In genomic region chr6:55272952-55273351, GRCm38 (mm10) we compare ENCODE assay signal across 10 mouse cellular contexts.
DNase-seq lines count a peak whose midpoint lies in the region; ATAC-seq lines count a peak whose summit lies in the region.
"Had no signal": no experiment of that assay in that cellular context is flagged by ENCODE, and none has a peak within 500 bp of the region (broad histone marks: within the 10 kb centered on the region; RNA-seq: fewer than 3 reads in every experiment).

No protein-coding gene starts in this region.

- no peak overlapping the region for H3K9ac ChIP-seq in heart, embryonic 12.5 days

- H3K4me3 ChIP-seq in heart, embryonic 12.5 days, result no peak overlapping the region
- no peak overlapping the region for H3K4me3 ChIP-seq in heart, embryonic 10.5 days

- H3K9me3 ChIP-seq in heart, embryonic 12.5 days (replicated peaks), result no peaks in the 10 kb centered on the region
- no peaks in the 10 kb centered on the region for H3K9me3 ChIP-seq in heart, embryonic 10.5 days

- peaks cover 33% of the 10 kb centered on the region for H3K4me1 ChIP-seq in heart, embryonic 12.5 days (replicated peaks)
- H3K4me1 ChIP-seq in heart, embryonic 10.5 days, result peaks cover 31% of the 10 kb centered on the region

- ATAC-seq in heart, embryonic 12.5 days (ENCODE audit: insufficient number of reproducible peaks, low FRiP score), result 0 out of 2 replicates have a peak, but pooled peaks have one; percentile 15

- no peak overlapping the region for H3K4me2 ChIP-seq in heart, embryonic 12.5 days

- H3K27ac ChIP-seq in heart, embryonic 12.5 days (ENCODE audit: poor library complexity, severe bottlenecking), result no peak overlapping the region
- H3K27ac ChIP-seq in heart, embryonic 10.5 days, result no peak overlapping the region
- H3K27ac ChIP-seq: macrophage had no signal

- no peaks in the 10 kb centered on the region for H3K36me3 ChIP-seq in heart, embryonic 12.5 days
- H3K36me3 ChIP-seq in heart, embryonic 10.5 days, result no peaks in the 10 kb centered on the region

- no peak for DNase-seq in heart, embryonic 10.5 days (ENCODE audit: low spot score)
- peak; percentile 16 for DNase-seq in ovary, postnatal 36 days (ENCODE audit: low spot score)
- DNase-seq in ovary, postnatal 14 days (ENCODE audit: low spot score), result no peak
- DNase-seq in cerebellum, postnatal 25 days, result peak; percentile 84 to 86
- DNase-seq in retina, postnatal 1 day, result peak; percentile 91
- DNase-seq in left cerebral cortex, adult 11 months (ENCODE audit: low spot score), result no peak
- DNase-seq in layer of hippocampus, adult 11-12 months (ENCODE audit: low spot score), result no peak
- DNase-seq: kidney, postnatal 10 days had no signal

- WGBS in heart, embryonic 12.5 days, result 88% methylated on average over 7 of the region's 7 CpGs
- WGBS in heart, embryonic 10.5 days, result 85% methylated on average over 7 of the region's 7 CpGs

- H3K27me3 ChIP-seq in heart, embryonic 12.5 days (replicated peaks), result no peaks in the 10 kb centered on the region; the same call in 1 of the 2 replicates
- H3K27me3 ChIP-seq in heart, embryonic 10.5 days (ENCODE audit: insufficient read depth, poor library complexity, severe bottlenecking), result no peaks in the 10 kb centered on the region

Comparison
In these comparisons a context has a peak if more than half of its experiments do, and no peak if none do; other contexts are left out.
1. DNase-seq: peak in ovary, postnatal 36 days (single experiment), cerebellum, postnatal 25 days (2 of 2) and retina, postnatal 1 day (single experiment); none in heart, embryonic 10.5 days (single experiment), ovary, postnatal 14 days (single experiment), left cerebral cortex, adult 11 months (single experiment) and layer of hippocampus, adult 11-12 months (single experiment).